Mouse (Mus musculus): Measurements from ENCODE around the gene Cdkn2d. TPM values are rescaled to one million over a fixed set of nuclear protein-coding genes. Genes with fewer than 3 reads are reported as not detected.

Cdkn2d gene
- polyA plus RNA-seq, 1 experiment from 2014 or later: 94.6 TPM

DNA sequence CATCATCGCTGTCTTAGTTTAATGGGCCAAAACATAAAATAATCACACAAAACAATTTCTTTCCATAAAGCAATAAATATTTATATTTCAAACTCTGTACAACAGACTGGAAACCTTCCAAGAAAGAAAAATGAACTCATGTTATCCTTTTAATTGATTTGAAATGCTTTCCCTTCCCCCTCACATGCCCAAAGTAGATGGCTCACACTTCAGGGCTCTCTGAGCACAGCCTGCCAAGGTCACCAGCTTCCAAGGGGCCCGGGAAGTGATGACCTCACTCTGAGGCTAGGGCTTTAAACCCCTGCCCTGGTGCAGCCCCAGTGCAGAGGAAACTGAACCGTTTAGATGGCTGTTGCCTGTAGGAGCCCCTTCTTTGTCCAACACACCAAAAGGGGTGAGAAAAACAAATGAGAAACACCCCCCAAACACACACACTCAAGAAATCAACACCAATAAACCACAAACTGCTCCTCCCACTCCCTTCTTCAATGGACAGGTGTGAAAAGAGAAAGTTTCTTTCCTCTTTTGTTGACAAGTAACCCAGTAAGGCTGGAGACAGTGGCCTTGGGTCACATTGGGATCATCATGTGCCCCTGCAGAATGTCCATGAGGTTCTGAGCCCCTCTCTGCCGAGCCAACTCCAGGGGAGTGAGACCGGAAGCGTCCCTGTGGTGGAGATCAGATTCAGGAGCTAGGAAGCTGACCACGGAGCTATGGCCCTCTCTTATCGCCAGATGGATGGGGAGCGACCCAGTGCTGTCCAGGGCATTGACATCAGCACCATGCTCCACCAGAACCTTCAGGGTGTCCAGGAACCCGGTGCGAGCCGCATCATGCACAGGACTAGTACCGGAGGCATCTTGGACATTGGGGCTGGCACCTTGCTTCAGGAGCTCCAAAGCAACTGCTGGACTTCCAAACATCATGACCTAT is 2.5 kb downstream of the Cdkn2d start:
- WGBS: 78% methylated on average over 13 of the region's 13 CpGs
- H3K27ac ChIP-seq: no peak overlapping the region

GRCm38 (mm10) chr9:21287571-21288402 is 3.4 kb downstream of the Cdkn2d start, which contains the start of gene Kri1:
TSS of gene Kri1 (minus strand) at chr9:21287969.
- peaks cover 32% of the 10 kb centered on the region for H3K4me1 ChIP-seq
- H3K9ac ChIP-seq: peak within 1 kb of the TSS; percentile 71
- no peaks in the 10 kb centered on the region for H3K9me3 ChIP-seq
- H3K27ac ChIP-seq: no peak within 1 kb of the TSS
- 1% methylated on average over 59 of the region's 59 CpGs for WGBS
- peak; percentile 54 for ATAC-seq (ENCODE audit: low FRiP score, low read depth)
- H3K36me3 ChIP-seq: peaks cover 17% of the 10 kb centered on the region
- H3K27me3 ChIP-seq (replicated peaks): no peaks in the 10 kb centered on the region
- H3K4me3 ChIP-seq: peak within 1 kb of the TSS; percentile 70
- H3K4me2 ChIP-seq (replicated peaks): peak within 1 kb of the TSS; percentile 89

More for the DNA sequence above, 2.5 kb downstream of the Cdkn2d start:
- Histone ChIP-seq H3K4me3 (peak overlapping the region; percentile 70), H3K4me2 (replicated peaks) (peak overlapping the region; percentile 89), H3K9ac (0 out of 2 replicates have a peak overlapping the region, but pooled peaks have one; percentile 71), H3K9me3 (no peaks in the 10 kb centered on the region), H3K36me3 (peaks cover 14% of the 10 kb centered on the region), H3K27me3 (replicated peaks) (no peaks in the 10 kb centered on the region), H3K4me1 (peaks cover 32% of the 10 kb centered on the region)
- no peak for ATAC-seq (ENCODE audit: low FRiP score, low read depth)

DNA sequence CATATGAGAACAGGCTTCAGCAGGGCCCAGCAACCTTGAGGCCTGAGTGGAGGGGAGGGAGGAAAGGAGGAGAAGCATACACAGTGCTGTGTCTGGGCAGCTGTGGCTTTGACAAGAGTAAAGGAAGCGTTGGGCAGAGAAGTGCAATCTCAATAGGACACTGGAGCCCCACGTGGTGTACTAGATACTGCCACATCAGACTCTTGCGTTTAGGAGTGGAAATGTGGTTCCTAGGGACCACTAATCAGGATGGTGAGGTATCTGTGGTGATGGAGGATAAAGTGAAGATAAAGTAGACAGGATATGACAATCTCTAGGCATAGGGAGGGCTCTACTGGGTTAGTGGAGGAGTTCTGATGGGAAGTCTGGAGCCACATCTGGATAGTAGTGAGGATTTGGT is 4.5 kb downstream of the Cdkn2d start:
- no peak overlapping the region for H3K27ac ChIP-seq
- WGBS: 72% methylated on average over 3 of the region's 3 CpGs
- no peak for ATAC-seq (ENCODE audit: low FRiP score, low read depth)

GRCm38 (mm10) chr9:21283994-21284393 is 7.2 kb downstream of the Cdkn2d start:
- no peak overlapping the region for H3K4me2 ChIP-seq (replicated peaks)
- ATAC-seq (ENCODE audit: low FRiP score, low read depth): no peak

More for the DNA sequence above, 4.5 kb downstream of the Cdkn2d start:
- no peaks in the 10 kb centered on the region for H3K9me3 ChIP-seq
- peak overlapping the region; percentile 71; the same call in 1 of the 2 replicates for H3K9ac ChIP-seq
- no peaks in the 10 kb centered on the region for H3K27me3 ChIP-seq (replicated peaks)
- H3K4me1 ChIP-seq: peaks cover 32% of the 10 kb centered on the region
- H3K4me3 ChIP-seq: peak overlapping the region; percentile 70; the same call in 1 of the 2 replicates
- H3K36me3 ChIP-seq: peaks cover 22% of the 10 kb centered on the region
- H3K4me2 ChIP-seq (replicated peaks): peak overlapping the region; percentile 89

DNA sequence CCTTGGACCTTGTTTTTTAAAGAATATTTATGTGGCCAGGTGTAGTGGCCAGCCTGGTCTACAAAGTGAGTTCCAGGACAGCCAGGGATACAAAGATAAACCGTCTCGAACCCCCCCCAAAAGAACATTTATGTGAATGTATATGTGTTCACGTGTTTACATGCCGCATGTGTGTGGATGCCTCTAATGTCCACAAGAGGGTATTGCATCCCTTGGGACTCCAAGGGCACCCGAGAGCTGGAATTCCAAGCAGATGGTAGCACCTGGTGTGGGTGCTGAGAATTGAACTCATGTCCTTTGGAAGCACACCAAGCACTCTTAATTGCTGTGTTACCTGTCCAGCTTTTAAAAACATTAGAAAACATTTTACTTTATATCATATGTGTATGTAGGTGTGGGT is 7.6 kb downstream of the Cdkn2d start:
- Histone ChIP-seq H3K9ac (no peak overlapping the region), H3K4me1 (peaks cover 16% of the 10 kb centered on the region), H3K4me2 (replicated peaks) (no peak overlapping the region), H3K27ac (no peak overlapping the region), H3K36me3 (peaks cover 49% of the 10 kb centered on the region), H3K27me3 (replicated peaks) (no peaks in the 10 kb centered on the region), H3K4me3 (no peak overlapping the region), H3K9me3 (no peaks in the 10 kb centered on the region)
- 91% methylated on average over 5 of the region's 5 CpGs for WGBS
- ATAC-seq (ENCODE audit: low FRiP score, low read depth): no peak

More at GRCm38 (mm10) chr9:21283994-21284393, 7.2 kb downstream of the Cdkn2d start:
- peaks cover 20% of the 10 kb centered on the region for H3K4me1 ChIP-seq
- H3K27ac ChIP-seq: no peak overlapping the region
- no peak overlapping the region for H3K4me3 ChIP-seq
- no peaks in the 10 kb centered on the region for H3K9me3 ChIP-seq
- H3K9ac ChIP-seq: no peak overlapping the region
- peaks cover 47% of the 10 kb centered on the region for H3K36me3 ChIP-seq
- WGBS: 87% methylated on average over 3 of the region's 3 CpGs
- no peaks in the 10 kb centered on the region for H3K27me3 ChIP-seq (replicated peaks)

DNA sequence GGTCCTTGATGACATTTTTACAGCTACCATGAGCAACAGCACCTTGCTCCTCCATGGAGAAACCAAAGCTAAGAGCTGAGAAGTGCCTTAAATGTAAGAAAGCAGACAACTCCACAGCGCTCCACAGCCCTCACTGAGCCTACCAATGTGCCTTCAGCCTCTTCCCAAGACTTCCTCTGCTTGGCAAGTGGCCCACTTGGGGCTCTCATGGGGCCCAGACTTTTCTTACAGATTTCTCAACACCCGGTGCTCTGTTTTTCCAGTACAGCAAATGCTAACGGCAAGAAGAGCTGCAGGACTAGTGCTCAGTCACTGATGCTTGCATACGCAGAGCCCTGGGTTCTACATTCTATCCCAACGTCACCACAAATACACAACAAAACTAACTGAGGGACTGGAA is 13.4 kb downstream of the Cdkn2d start:
- Histone ChIP-seq H3K9me3 (no peaks in the 10 kb centered on the region), H3K4me3 (no peak overlapping the region)
- no peak for ATAC-seq (ENCODE audit: low FRiP score, low read depth)

GRCm38 (mm10) chr9:21276307-21276706 is 14.9 kb downstream of the Cdkn2d start:
- 90% methylated on average over 8 of the region's 8 CpGs for WGBS
- Histone ChIP-seq H3K27me3 (replicated peaks) (no peaks in the 10 kb centered on the region), H3K4me1 (no peaks in the 10 kb centered on the region), H3K36me3 (peaks cover 89% of the 10 kb centered on the region), H3K9ac (no peak overlapping the region), H3K27ac (no peak overlapping the region), H3K4me3 (no peak overlapping the region), H3K4me2 (replicated peaks) (no peak overlapping the region), H3K9me3 (no peaks in the 10 kb centered on the region)
- ATAC-seq (ENCODE audit: low FRiP score, low read depth): no peak

More for the DNA sequence above, 13.4 kb downstream of the Cdkn2d start:
- no peak overlapping the region for H3K9ac ChIP-seq
- peaks cover 84% of the 10 kb centered on the region for H3K36me3 ChIP-seq
- H3K4me2 ChIP-seq (replicated peaks): no peak overlapping the region
- H3K27me3 ChIP-seq (replicated peaks): no peaks in the 10 kb centered on the region
- no peaks in the 10 kb centered on the region for H3K4me1 ChIP-seq
- no peak overlapping the region for H3K27ac ChIP-seq
- WGBS: 95% methylated on average over 5 of the region's 5 CpGs

DNA sequence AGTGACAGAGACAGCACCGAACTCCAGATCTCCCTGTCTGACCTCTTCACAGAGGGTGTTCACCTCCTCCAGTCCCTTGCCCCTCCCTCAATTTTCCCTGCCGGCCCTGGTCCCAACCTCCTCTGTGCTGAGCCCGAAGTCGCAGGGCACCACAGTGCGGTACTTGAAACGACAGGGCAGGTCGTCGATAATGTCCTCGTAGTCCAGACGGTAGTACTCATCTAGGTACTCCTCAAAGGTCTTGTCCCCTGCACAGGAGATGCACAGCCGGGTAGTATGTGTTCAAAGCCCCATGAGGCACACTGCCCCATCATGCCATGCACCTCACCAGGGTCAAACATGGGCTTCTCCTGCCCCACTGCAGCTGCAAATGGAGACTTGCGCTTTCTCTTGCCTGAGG is 15.5 kb downstream of the Cdkn2d start:
- WGBS: 92% methylated on average over 12 of the region's 12 CpGs

GRCm38 (mm10) chr9:21275013-21275710 is 16.0 kb downstream of the Cdkn2d start:
- 87% methylated on average over 7 of the region's 7 CpGs for WGBS
- H3K4me3 ChIP-seq: no peak overlapping the region

More for the DNA sequence above, 15.5 kb downstream of the Cdkn2d start:
- Histone ChIP-seq H3K4me1 (no peaks in the 10 kb centered on the region), H3K4me3 (no peak overlapping the region), H3K27ac (no peak overlapping the region), H3K9ac (no peak overlapping the region), H3K9me3 (no peaks in the 10 kb centered on the region), H3K4me2 (replicated peaks) (no peak overlapping the region), H3K36me3 (peaks cover 89% of the 10 kb centered on the region), H3K27me3 (replicated peaks) (no peaks in the 10 kb centered on the region)
- no peak for ATAC-seq (ENCODE audit: low FRiP score, low read depth)

DNA sequence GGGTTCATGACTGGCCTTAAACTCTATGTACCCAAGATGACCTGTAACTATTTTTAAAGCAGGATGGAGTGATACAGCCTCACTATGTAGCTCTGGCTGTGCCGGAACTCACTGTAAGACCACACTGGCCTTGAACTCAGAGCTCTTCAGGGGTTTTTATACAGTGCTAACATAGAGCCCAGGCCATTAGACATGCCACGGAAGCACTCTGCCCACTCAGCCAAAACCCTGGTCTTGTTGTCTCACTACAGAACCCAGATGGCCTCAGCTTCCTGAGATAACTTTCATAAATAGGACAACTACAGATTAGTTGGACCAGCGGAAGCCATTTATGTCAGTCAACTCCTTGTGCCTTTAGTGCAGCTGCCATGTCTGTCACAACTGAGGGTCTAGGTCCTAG is 16.9 kb downstream of the Cdkn2d start:
- H3K27me3 ChIP-seq (replicated peaks): no peaks in the 10 kb centered on the region
- H3K4me2 ChIP-seq (replicated peaks): no peak overlapping the region
- H3K36me3 ChIP-seq: peaks cover 90% of the 10 kb centered on the region
- H3K4me3 ChIP-seq: no peak overlapping the region
- ATAC-seq (ENCODE audit: low FRiP score, low read depth): no peak
- WGBS: 97% methylated on average over 3 of the region's 3 CpGs
- no peak overlapping the region for H3K27ac ChIP-seq
- no peaks in the 10 kb centered on the region for H3K9me3 ChIP-seq
- no peaks in the 10 kb centered on the region for H3K4me1 ChIP-seq
- H3K9ac ChIP-seq: no peak overlapping the region

More at GRCm38 (mm10) chr9:21275013-21275710, 16.0 kb downstream of the Cdkn2d start:
- no peak for ATAC-seq (ENCODE audit: low FRiP score, low read depth)
- no peaks in the 10 kb centered on the region for H3K9me3 ChIP-seq
- no peak overlapping the region for H3K9ac ChIP-seq
- peaks cover 91% of the 10 kb centered on the region for H3K36me3 ChIP-seq
- no peak overlapping the region for H3K27ac ChIP-seq
- H3K27me3 ChIP-seq (replicated peaks): no peaks in the 10 kb centered on the region
- H3K4me2 ChIP-seq (replicated peaks): no peak overlapping the region
- H3K4me1 ChIP-seq: no peaks in the 10 kb centered on the region

DNA sequence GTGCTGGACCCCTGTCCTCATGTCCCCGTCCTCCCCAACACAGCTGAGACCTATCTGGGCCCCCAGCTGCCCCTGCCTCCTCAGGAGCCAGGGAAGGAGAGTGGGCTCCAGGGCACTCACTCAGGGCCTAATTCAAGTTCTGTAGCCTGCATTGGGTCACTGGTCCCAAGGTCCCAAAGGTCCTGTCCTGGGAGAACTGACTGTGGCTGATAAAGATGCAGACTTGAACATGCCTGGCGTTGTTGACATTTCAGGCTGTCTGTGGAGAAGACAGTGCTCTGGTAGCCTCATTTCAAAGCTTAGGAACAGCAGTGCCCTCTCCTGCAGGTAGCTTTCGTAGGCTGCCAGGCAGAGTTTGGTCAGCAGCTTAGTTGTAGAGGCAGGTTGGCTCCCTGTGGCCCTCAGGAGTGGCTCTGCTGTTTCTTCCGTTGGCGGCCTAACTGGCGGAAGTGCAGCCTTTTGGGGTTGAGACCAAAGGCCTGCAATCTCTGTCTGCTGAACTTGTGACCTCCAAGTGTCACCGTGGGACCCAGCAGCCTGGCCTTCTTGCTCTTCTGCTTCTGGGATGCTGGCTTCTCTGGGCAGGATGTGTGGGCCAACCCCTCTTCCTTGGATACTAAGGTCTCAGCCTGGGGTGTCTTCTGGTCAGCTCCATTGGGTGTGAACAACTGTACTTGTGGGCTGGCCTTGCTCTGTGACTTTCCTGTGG is 17.5 kb downstream of the Cdkn2d start:
- no peak overlapping the region for H3K4me2 ChIP-seq (replicated peaks)

More for the DNA sequence above, 17.5 kb downstream of the Cdkn2d start:
- Histone ChIP-seq H3K9ac (no peak overlapping the region), H3K4me3 (no peak overlapping the region), H3K9me3 (no peaks in the 10 kb centered on the region), H3K36me3 (peaks cover 92% of the 10 kb centered on the region), H3K27me3 (replicated peaks) (no peaks in the 10 kb centered on the region), H3K27ac (no peak overlapping the region), H3K4me1 (no peaks in the 10 kb centered on the region)
- WGBS: 89% methylated on average over 7 of the region's 7 CpGs
- no peak for ATAC-seq (ENCODE audit: low FRiP score, low read depth)
